Mouse (Mus musculus) liver, postnatal 0 days (tissue): ENCODE measurements around the gene Nucb1. TPM values are rescaled to one million over a fixed set of nuclear protein-coding genes. Genes with fewer than 3 reads are reported as not detected.
"Not testable (repeated sequence)": the region's sequence is repeated elsewhere in the genome, so short reads cannot be mapped to it uniquely, and the experiment has no call there.

Experiments
- ATAC-seq: fragments of 200-750 bp; cut with Nextera tagmentation; 2 replicates; pipeline ENCODE4 v1.8.0; 2017; ENCODE audit warnings: mild to moderate bottlenecking, moderate library complexity
- DNase-seq: peaks from one replicate; pipeline ENCODE4 v3.0.0-alpha.2; 2016
- H3K27ac ChIP-seq: fragments of 300-500 bp; sonication (generic); 2 replicates; pipeline ENCODE4 v1.5.1; 2014; ENCODE audit warnings: antibody characterized with exemption, moderate library complexity, mild to moderate bottlenecking, low read depth
- H3K27me3 ChIP-seq: fragments of 300-500 bp; sonication (generic); 2 replicates; pipeline ENCODE4 v1.6.1; 2014; ENCODE audit warnings: low read length, control low read depth, mixed read lengths; ENCODE audit not compliant: insufficient read depth
- H3K36me3 ChIP-seq: fragments of 300-500 bp; sonication (generic); replicated peaks from 2 replicates; pipeline ENCODE4 v1.6.1; 2014; ENCODE audit warnings: mild to moderate bottlenecking, control low read depth, low read length, moderate library complexity, mixed read lengths; ENCODE audit not compliant: insufficient read depth
- H3K4me1 ChIP-seq: fragments of 300-500 bp; sonication (generic); 2 replicates; pipeline ENCODE4 v1.6.1; 2014; ENCODE audit warnings: antibody characterized with exemption, mild to moderate bottlenecking, control low read depth; ENCODE audit not compliant: insufficient read depth
- H3K4me2 ChIP-seq: fragments of 300-500 bp; sonication (generic); 2 replicates; pipeline ENCODE4 v1.6.1; 2014; ENCODE audit warnings: low read depth, mild to moderate bottlenecking, low read length, moderate library complexity, mixed read lengths
- H3K4me3 ChIP-seq: fragments of 300-500 bp; sonication (generic); 2 replicates; pipeline ENCODE4 v1.5.1; 2014; ENCODE audit warnings: low read depth, low read length
- H3K9ac ChIP-seq: fragments of 300-500 bp; sonication (generic); replicated peaks from 2 replicates; pipeline ENCODE4 v1.6.1; 2014; ENCODE audit warnings: mild to moderate bottlenecking, moderate library complexity
- H3K9me3 ChIP-seq: fragments of 300-500 bp; sonication (generic); 2 replicates; pipeline ENCODE4 v1.6.1; 2016; ENCODE audit warnings: mild to moderate bottlenecking, control low read depth, low read length, mixed read lengths
- CTCF ChIP-seq: sonication (generic); IDR thresholded peaks from 2 replicates; pipeline ENCODE4 v1.5.1; 2016; ENCODE audit warnings: antibody characterized with exemption, low read depth
- EP300 ChIP-seq: IDR thresholded peaks from 2 replicates; pipeline ENCODE4 v1.6.1; 2016; ENCODE audit warnings: antibody characterized with exemption, low read depth, mild to moderate bottlenecking
- WGBS: fragments of 180-500 bp; shearing (Covaris S2); extraction: QIAGEN DNeasy Blood & Tissue Kit; methylation state at CpG from one replicate; pipeline ENCODE4 v1.1.7; 2014; ENCODE audit not compliant: insufficient replicate concordance; 5-methylcytosine and 5-hydroxymethylcytosine counted together
- polyA plus RNA-seq: library from polyadenylated mRNA; unstranded; fragments of >200 nt; fragmentation: Nextera tagmentation; extraction: Ambion mirVana; gene quantifications from 2 replicates; pipeline ENCODE4 v1.2.1, GENCODE M21; 2015

The Nucb1 gene
- polyA plus RNA-seq, 1 experiment from 2014 or later = 103 TPM

- Histone ChIP-seq H3K27ac (peak overlapping the region; percentile 98), H3K36me3 (peaks cover 47% of the 10 kb centered on the region), H3K9me3 (no peaks in the 10 kb centered on the region), H3K27me3 (no peaks in the 10 kb centered on the region), H3K4me2 (peak overlapping the region; percentile 79), H3K4me1 (peaks cover 34% of the 10 kb centered on the region), H3K9ac (peak overlapping the region; percentile 68), H3K4me3 (peak overlapping the region; percentile 68)
- ATAC-seq = no peak
- no peak for DNase-seq
- no peak for TF ChIP-seq EP300
- no peak for TF ChIP-seq CTCF
- 42% methylated on average over 7 of the region's 7 CpGs for WGBS
These were observed 49.8 kb downstream of the Nucb1 start for GRCm38 (mm10) chr7:45460377-45460776.

DNA sequence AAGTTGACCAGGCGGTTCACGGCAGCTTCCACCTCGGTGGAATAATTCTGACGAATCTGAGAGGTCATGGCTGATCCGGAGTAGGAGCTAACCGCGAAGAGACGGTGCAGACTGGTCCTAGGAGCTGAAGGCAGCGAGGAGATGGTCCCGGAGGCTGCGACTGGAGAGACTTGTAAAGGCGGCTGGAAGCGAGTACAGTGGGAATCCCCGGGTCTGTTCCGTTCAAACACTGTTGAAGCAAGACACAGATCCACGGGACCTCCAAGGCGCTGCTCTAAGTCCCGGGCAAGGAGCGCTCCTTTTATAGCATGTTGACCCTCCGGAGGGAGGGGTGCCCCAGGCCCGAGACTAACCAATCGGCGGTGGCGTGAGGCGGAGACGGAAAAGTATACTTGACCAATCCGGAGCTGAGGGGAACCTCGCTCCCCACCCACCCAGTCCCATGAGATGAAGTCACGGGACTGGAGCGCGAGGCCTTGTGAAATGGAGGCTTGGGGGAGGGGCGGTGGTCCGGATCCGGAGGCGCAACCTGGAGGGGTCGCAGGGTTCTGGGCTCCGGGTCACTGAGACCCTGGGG lies 50.6 kb downstream of the Nucb1 start, which contains the start of gene Ftl1:
Ftl1 (minus strand) TSS at position 321 of the 577 bp plus-strand sequence.
- peak; percentile 51 for TF ChIP-seq EP300
- under 1% methylated on average over 27 of the region's 37 CpGs for WGBS
- peak; percentile 96 for DNase-seq
- Histone ChIP-seq H3K9ac (peak within 1 kb of the TSS; percentile 77), H3K36me3 (peaks cover 40% of the 10 kb centered on the region), H3K4me1 (peaks cover 34% of the 10 kb centered on the region), H3K27ac (peak within 1 kb of the TSS; percentile 98), H3K4me3 (peak within 1 kb of the TSS; percentile 68), H3K4me2 (peak within 1 kb of the TSS; percentile 79)
- peak; percentile 87 for ATAC-seq
- H3K27me3 ChIP-seq, H3K9me3 ChIP-seq: not testable (repeated sequence)

DNA sequence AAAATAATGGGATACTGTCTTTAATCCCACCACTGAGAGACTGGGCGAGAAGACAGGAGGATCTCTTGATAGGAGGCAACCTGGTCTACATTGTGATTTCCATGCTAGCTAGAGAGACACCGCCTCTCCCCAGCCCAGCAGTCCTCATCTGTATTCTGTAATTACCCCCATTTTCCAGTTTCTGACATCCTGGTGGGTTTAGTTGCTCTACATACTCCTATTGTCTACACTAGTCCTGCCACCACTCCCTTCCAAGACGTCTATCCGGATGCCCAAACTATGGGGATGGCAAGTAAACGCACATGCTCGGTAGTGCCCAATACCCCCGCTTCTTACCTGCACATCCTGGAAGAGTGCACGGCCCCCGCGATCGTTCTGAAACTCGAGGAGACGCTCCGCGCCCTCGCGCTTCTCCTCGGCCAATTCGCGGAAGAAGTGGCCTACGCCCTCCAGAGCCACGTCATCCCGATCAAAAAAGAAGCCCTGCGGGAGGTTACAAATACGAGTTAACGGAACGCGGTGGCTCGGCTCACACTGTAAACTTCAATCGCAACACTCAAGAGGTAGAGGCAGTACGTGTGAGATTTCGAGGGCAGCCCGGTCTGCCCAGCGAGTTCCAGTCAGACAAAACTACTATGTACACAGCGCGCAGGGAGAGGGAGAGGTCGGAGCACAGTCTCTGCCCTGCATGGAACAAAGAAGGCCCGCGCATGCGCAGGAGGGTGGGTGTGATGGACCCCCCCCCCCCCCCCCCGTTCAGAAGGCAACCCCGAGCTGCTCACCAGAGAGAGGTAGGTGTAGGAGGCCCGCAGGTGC lies 51.2 kb downstream of the Nucb1 start:
- DNase-seq (peak; percentile 90), ATAC-seq (peak; percentile 51)
- WGBS = under 1% methylated on average over 41 of the region's 43 CpGs
- peak overlapping the region; percentile 98 for H3K27ac ChIP-seq
- no peaks in the 10 kb centered on the region for H3K9me3 ChIP-seq
- H3K36me3 ChIP-seq = peaks cover 40% of the 10 kb centered on the region
- peak overlapping the region; percentile 79 for H3K4me2 ChIP-seq
- H3K9ac ChIP-seq = peak overlapping the region; percentile 77
- H3K4me1 ChIP-seq = peaks cover 34% of the 10 kb centered on the region
- TF ChIP-seq CTCF (no peak), EP300 (no peak; the same call in 1 of the 2 replicates)
- peak overlapping the region; percentile 68 for H3K4me3 ChIP-seq
- H3K27me3 ChIP-seq = no peaks in the 10 kb centered on the region

DNA sequence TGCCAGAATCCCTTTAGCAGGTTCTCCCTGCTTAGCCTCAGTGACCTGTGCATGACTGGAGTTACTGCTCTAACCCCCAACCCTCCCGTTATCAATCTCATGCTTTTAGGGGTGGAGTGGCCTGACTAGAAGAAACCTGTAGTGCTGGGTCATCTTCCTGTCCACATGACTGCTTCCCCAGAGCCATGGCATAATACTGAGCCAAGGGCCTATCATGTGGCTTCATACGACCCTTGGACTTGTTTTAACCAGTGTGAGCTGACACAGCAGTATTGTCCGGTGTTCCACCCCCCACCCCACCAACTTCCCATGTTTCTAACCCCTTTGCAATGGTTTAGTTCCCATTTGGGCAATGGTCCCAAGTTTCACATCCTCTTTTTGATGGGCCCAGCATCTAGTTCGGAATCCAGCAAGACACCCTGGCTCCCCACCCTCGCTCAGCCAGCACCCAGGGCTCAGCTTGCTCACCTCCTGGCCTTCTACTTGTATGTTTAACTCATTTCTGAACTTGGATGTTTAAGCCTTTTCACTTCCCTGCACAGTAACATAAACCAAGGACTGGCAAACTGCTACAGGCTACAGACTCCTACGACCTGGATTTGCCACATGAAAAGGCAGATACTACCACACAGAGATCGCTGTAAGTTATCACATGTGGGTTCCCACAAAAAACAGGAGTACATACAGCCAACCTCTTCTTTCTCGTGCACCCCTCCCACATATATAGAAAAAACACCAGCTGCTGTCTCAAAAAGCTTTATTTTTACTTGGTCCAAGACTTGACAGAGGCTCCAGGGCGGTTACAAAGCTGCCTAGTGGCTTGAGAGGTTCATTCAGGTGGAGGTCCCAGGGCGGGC lies 52.8 kb downstream of the Nucb1 start:
- WGBS = 29% methylated on average over 9 of the region's 10 CpGs
- peak; percentile 65 for DNase-seq
- no peaks in the 10 kb centered on the region for H3K9me3 ChIP-seq
- ATAC-seq = peak; percentile 35
- H3K4me2 ChIP-seq = peak overlapping the region; percentile 79
- H3K36me3 ChIP-seq = peaks cover 31% of the 10 kb centered on the region
- peaks cover 34% of the 10 kb centered on the region for H3K4me1 ChIP-seq
- peak overlapping the region; percentile 68 for H3K4me3 ChIP-seq
- peak overlapping the region; percentile 98 for H3K27ac ChIP-seq
- peak overlapping the region; percentile 77 for H3K9ac ChIP-seq
- no peaks in the 10 kb centered on the region for H3K27me3 ChIP-seq
- no peak for TF ChIP-seq CTCF
- peak; percentile 72 for TF ChIP-seq EP300

DNA sequence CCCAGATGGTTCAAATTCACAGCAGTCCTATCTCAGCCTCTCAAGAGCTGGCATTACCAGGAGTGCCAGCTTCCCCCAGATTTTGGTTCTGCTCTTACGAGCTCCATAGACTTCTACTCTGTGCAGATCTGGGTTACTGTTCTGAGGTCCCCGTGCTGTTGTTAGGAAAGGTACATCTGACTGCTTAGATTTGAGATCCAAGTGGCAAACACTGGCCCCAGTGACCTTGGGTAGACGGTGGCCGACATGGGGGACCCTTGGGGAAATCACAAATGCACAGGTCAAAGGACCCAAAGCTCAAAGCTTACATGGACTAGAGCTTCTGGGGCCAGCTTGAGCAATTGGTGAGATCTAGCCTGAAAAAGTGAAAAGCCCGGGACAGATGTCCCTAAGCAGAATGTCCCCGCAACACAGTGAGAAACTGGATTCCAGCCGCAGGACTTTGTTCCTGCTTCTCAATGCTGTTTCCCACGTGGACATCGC lies 53.4 kb downstream of the Nucb1 start:
- Histone ChIP-seq H3K9me3 (no peaks in the 10 kb centered on the region), H3K4me2 (peak overlapping the region; percentile 79), H3K4me3 (peak overlapping the region; percentile 68; the same call in 1 of the 2 replicates), H3K27me3 (no peaks in the 10 kb centered on the region), H3K36me3 (peaks cover 30% of the 10 kb centered on the region), H3K4me1 (peaks cover 33% of the 10 kb centered on the region), H3K27ac (peak overlapping the region; percentile 98), H3K9ac (peak overlapping the region; percentile 28)
- DNase-seq = no peak
- ATAC-seq = no peak; the same call in none of the 2 replicates
- 48% methylated on average over 9 of the region's 9 CpGs for WGBS
- TF ChIP-seq CTCF = no peak
- TF ChIP-seq EP300 = no peak
